Mouse (Mus musculus): ENCODE measurements around the gene Btaf1.

DNA sequence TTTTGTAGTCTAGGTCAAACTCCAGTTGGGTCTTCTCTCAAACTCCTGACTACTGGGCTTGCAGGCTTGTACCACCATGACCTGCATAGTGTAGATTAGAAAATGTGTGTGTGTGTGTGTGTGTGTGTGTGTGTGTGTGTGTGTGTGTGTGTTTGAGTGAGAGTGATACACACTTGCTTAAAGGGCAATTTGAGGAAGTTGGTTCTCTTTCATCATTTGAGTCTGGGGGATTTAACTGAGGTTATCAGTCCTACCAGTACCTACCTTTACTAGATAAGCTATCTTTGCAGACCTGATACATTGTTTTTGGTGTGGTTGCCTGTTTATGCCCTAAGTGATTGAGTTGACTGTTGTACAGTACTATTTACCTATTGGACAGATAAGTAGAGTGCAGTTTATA, 6.2 kb downstream of the Btaf1 start:
- TF ChIP-seq CTCF (IDR thresholded peaks at IDR 0.05; ENCODE audit: low read depth, low read length) (no peak), POLR2A (IDR thresholded peaks at IDR 0.05; ENCODE audit: extremely low read depth, insufficient read depth, low read length) (no peak)

Measured in liver, adult 2 months (tissue).